Mouse (Mus musculus) frontal cortex, adult 2 months (tissue): ENCODE measurements at regions not wholly inside any gene's neighbourhood (a gene's known extent, or its start where the extent isn't known, plus 50 kb on each side); places are given as distances from the start of the nearest gene placed in this dataset.

ENCODE experiments used
- DNase-seq, 2 experiments: peaks; one replicate each; pipeline ENCODE4 v3.0.0; 2022; ENCODE audit warnings: low spot score in 1 of 2; ENCODE audit errors: extremely low spot score in 1 of 2

DNA sequence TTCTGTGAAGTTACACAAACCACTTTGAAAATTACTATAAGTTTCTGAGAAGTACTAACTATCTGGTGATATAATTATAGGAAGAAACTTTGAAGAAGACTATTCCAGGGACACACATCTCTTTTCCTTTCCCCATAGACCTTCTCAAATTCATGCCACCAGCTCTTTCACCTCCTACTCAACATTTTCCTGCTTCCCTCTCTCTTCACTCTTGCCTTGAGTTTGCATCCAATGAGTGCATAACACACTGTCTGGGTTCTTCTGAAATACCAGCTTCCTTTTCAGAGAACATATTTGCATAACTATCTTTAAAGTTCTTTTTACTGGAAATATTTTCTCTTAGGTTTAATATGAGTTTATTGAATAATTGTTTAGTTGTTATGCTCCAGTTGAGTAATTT, 451.9 kb upstream of the Rgs18 start:
- peak; percentile 35 to 45 for DNase-seq
